Mouse (Mus musculus) bone marrow, adult 2 months (tissue): ENCODE data around the gene BC037034.

Experiments
- CTCF ChIP-seq: fragments of 200-500 bp; IDR thresholded peaks from 2 replicates; pipeline ENCODE4 v1.5.1; 2011; ENCODE audit warnings: low read length, control low read depth; ENCODE audit not compliant: control insufficient read depth, insufficient read depth
- POLR2A ChIP-seq: fragments of 200-500 bp; IDR thresholded peaks from 2 replicates; pipeline ENCODE4 v1.6.1; 2011; ENCODE audit warnings: low read depth, mild to moderate bottlenecking, control low read depth, low read length, borderline replicate concordance; ENCODE audit not compliant: control insufficient read depth

DNA sequence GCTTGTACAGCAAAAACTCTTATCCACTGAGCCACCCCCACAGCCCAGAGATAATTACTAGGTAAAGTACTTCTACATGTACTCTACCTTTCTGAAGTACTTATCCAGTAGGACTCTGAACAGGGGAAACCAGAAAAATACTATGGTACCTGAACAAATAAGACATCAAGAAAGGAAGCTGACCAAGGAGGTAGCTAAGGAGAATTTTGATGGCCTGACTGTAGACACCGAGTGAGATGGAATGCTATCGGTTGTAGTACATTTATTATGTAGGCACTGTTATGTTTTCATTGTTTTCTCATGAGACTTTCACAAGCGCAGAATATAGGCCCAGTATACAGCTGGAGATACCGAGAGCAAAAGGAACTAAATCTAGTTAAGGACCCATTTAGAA lies 6.3 kb downstream of the BC037034 start:
- TF ChIP-seq CTCF (no peak), POLR2A (no peak)
